Mouse (Mus musculus) spleen, adult 2 months (tissue): ENCODE data around the gene Scml4.

Experiments used
- CTCF ChIP-seq: fragments of 200-500 bp; IDR thresholded peaks from 2 replicates; pipeline ENCODE4 v1.5.1; 2011; ENCODE audit warnings: mild to moderate bottlenecking, inconsistent platforms; ENCODE audit not compliant: insufficient read depth, insufficient read length, insufficient replicate concordance; ENCODE audit errors: extremely low read depth
- POLR2A ChIP-seq: fragments of 200-500 bp; IDR thresholded peaks from 2 replicates; pipeline ENCODE4 v1.6.1; 2011; ENCODE audit warnings: low read depth, low read length, inconsistent platforms

GRCm38 (mm10) chr10:42901361-42901760 is 41.2 kb downstream of the Scml4 start:
- TF ChIP-seq POLR2A = peak; percentile 54; the same call in 1 of the 2 replicates
- no peak for TF ChIP-seq CTCF
